Mouse (Mus musculus) thymus, postnatal 36 days (tissue): ENCODE results near the gene Hoxa6.

Source experiments
- DNase-seq, 2 experiments: peaks; one replicate each; pipeline ENCODE4 v3.0.0; 2022; ENCODE audit warnings: mixed read lengths in 2 of 2

Gene Hoxa6

GRCm38 (mm10) chr6:52226569-52227257, 18.2 kb upstream of the Hoxa6 start:
- DNase-seq = no peak

- DNase-seq = peak in 1 of 2 experiments; percentile 7
Measured at GRCm38 (mm10) chr6:52225612-52226568, 17.4 kb upstream of the Hoxa6 start.

- DNase-seq = peak in 1 of 2 experiments; percentile 4
Measured at GRCm38 (mm10) chr6:52224895-52225611, 16.5 kb upstream of the Hoxa6 start.

DNA sequence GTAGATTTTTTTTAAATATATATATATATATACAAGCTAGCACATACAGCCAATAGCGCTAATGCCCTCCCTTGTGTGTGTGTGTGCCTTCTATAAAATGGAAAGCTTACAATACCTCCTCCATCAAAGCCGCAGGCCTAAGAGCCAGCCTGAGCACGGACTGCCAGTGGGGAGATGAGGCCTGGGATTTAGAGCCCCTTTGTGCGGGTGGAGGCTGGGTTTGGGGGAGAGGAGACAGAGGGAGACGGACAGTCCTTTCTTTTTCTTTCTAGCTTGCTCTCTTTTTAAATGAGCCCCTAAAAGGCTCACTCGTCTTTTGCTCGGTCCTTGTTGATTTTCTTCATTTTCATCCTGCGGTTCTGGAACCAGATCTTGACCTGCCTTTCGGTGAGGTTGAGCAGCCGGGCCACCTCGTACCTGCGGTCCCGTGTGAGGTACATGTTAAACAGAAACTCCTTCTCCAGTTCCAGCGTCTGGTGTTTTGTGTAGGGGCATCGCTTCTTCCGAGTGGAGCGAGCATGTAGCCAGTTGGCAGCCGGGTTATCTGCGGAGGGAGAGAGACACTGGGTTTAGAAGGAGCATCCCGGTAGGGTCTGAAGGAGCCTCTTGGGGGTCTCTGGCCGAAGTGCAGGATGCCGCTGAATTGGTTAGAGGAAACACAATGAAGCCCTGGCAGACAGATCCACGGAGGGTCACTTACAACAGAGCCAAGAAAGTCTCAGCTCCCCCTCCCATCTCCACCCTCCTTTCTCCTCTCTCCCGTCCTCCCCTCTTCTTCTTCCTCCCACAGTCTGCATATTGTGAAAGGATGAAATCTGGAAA, 15.6 kb upstream of the Hoxa6 start:
- DNase-seq = peak in 1 of 2 experiments; percentile 4

GRCm38 (mm10) chr6:52222729-52223128, 14.2 kb upstream of the Hoxa6 start:
- peak in 1 of 2 experiments; percentile 1 for DNase-seq

- peak in 1 of 2 experiments; percentile 31 for DNase-seq
Measured at GRCm38 (mm10) chr6:52221993-52222685, 13.6 kb upstream of the Hoxa6 start.

DNA sequence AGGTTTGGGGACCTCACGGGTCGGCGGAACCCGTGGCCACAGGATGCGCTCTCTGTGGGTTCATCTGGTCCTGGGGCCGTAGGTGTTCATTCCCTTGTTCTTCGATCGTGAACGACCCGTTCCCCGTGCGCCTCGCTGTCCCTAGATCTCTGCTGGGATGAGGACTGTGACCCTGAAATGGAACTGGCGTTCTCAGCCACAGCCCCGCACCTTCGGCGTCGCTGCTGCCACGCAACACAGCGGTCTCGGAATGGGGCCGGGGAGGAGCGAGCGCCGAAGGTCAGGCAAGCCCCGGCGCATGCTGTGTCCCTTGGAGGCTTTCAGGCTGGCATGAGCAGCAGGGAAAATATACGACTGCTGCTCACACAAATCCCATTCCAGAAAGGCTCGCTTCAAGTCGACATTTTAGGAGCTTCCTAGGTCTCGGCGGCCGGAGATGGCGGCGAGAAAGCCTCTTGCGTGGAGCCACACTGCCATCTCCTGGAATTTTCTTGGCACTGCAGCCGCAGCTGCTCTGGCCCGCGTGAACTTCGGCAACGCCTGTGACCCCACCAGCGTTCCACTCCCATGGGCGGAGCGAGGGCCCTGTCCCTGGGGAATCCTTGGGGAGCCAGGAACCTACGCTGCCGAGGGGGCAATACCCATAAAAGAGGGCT, 12.9 kb upstream of the Hoxa6 start, which contains the start of gene Hoxa7:
Hoxa7 (minus strand) TSS at position 518 of the 656 bp plus-strand sequence.
- DNase-seq = peak; percentile 76 to 78

GRCm38 (mm10) chr6:52220865-52221310, 12.4 kb upstream of the Hoxa6 start:
- DNase-seq = no peak

- DNase-seq = no peak
Measured at GRCm38 (mm10) chr6:52220003-52220864, 11.7 kb upstream of the Hoxa6 start.

DNA sequence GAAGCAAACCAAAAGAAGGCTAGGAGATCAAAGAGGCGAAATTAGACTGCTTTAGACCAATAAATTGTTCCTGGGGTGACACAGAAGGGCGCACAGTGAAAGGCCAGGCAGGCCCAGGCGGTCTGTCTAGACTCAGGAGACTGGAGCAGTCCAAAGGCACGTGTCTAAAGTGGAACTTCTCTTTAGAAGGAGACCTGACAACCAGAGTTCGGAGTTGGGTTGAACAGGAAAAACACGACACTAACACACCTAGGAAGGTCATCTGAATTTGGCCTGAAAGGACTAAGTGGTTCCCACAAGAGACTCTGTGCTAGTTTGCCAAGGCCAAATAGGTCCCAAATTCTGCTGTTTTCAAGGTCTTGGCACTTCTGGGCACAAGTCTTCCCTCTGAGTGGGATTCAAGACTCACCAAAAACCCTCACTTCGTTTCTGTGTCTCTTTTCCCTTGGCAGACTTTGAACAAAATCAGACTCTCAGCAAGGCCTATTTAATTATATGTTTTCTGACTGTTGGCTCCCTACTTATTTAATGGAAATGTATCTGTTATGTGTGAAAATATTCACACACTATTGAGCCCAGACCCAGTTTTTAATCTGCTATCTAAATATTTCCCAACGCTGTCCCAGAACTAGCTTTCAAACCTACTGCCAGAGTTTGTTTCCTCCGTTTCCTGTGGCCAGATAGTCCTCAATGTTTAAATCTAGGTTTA, 10.9 kb upstream of the Hoxa6 start:
- DNase-seq = no peak

GRCm38 (mm10) chr6:52218643-52219215, 10.2 kb upstream of the Hoxa6 start:
- DNase-seq = no peak

DNA sequence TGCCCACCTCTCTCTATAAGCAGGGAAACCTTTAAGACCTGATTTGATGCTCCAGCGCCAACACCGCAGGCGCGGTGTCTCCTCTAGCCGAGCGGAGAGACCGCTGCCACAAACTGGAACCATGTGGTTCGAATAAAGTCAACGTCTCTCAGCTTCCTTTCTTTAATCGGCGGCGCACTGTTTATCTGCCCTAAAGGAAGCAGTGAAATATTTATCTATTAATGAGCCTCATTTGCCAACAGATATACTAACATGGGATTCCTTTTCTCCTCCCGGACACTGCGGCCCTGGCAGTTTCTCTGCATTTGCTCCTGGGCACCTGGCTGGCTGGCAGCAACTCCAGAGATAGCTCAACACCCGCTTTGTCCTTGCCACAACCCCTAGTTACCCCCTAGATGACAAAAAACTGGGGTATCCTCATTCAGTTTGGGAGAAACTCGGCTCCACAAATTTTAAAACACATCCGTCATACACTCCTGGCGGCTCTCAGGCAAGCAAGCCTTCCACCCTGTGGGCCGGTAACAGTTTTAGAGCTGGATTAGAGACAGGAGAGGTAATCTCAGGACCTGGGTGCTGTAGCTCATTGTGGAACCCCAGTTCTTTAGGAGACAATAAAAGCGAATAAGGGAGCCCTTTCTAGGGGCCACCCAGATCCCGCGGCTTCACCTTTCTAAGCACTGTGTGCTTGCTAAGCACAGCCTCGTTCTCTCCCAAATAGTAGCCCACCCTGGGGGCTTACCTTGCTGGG, 9.5 kb upstream of the Hoxa6 start:
- DNase-seq = no peak

- peak; percentile 62 to 80 for DNase-seq
Measured at GRCm38 (mm10) chr6:52217459-52217768, 8.9 kb upstream of the Hoxa6 start.

DNA sequence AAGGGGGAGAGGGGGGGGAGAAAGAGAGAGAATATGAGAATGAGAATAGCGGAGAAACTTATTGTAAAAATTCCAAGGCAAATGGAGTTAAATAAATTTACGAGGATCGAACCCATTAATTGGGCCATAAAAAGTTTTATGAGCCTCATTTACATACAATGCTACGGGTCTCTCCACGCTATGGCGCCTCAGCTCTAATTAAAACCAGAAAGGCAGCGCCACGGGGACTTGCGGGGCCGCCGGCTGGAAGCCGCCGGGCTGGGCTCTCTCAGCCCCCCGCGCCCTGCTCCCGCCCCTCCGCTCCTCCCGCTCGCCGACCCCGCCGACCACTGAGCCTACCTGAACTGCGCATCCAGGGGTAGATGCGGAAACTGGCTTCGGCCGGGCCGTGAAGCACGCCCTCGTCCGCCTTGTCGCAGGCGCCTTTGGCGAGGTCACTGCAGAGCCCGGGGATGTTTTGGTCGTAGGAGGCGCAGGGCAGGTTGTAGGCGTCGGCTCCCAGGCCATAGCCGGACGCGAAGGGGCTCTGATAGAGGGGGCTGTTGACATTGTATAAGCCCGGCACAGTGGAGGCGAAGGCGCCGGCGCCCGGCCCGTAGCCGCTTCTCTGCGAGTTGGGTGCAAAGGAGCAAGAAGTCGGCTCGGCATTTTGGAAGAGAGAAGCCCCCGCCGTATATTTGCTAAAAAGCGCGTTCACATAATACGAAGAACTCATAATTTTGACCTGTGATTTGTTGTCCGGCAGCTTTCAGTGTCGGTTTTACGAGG, 8.4 kb upstream of the Hoxa6 start:
- peak in 1 of 2 experiments; percentile 24 for DNase-seq

GRCm38 (mm10) chr6:52215771-52216535, 7.4 kb upstream of the Hoxa6 start:
- DNase-seq = peak in 1 of 2 experiments; percentile 6

DNA sequence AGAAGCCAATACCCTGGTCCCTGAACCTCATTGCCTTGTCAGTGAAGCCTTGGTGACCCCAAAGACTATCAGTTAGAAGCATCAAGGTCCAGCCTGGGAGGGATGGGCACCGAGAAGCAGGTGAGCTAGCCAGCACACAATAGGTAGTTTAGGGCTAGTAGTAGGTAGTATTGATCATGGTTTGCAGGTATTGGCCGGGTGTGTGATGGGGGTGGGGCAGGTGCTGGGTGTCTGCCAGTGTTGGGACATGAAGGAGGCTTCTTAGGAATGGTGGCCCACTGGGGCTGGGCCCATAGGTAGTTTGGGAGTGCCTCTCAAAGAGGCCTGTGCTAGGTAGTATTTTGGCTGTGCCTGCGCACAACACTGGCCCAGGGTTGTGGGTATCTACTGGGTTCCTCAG, 6.5 kb upstream of the Hoxa6 start:
- DNase-seq = peak in 1 of 2 experiments; percentile 7
